Mouse (Mus musculus) cerebellum, postnatal 10 days (tissue): ENCODE measurements around the gene Srsf9.
A peak's percentile ranks its signal among the peaks of the same experiment; 100 is the strongest.
"Not testable (repeated sequence)": the region's sequence is repeated elsewhere in the genome, so short reads cannot be mapped to it uniquely, and the experiment has no call there.

Experiments
- DNase-seq, 2 experiments: peaks; one replicate each; pipeline ENCODE4 v3.0.0; 2021; ENCODE audit warnings: mixed read lengths in 2 of 2

Srsf9 gene

GRCm38 (mm10) chr5:115326875-115327609, at the start of gene Srsf9:
Gene Srsf9, plus strand, starts transcription at chr5:115327177.
- DNase-seq: peak; percentile 98 to 99

GRCm38 (mm10) chr5:115278053-115278452, 48.9 kb upstream of the Srsf9 start:
- DNase-seq: no peak

DNA sequence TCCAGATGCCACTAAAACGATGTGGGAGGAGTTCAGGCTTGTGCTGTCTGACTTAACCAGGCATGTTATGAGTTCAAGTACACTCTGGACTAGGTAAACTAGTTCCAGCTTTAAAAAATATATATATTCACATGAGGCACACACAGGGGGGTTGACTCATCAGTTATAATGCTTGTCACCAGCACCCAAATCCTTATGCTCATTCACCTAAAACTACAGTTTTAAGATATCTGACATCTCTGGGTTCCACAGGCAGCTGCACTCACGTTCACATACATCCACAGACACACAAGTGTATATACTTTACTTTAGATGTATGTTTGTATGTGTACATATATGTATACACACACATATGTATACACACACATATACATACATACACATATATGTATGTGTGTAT, 48.2 kb upstream of the Srsf9 start:
- DNase-seq: no peak

DNA sequence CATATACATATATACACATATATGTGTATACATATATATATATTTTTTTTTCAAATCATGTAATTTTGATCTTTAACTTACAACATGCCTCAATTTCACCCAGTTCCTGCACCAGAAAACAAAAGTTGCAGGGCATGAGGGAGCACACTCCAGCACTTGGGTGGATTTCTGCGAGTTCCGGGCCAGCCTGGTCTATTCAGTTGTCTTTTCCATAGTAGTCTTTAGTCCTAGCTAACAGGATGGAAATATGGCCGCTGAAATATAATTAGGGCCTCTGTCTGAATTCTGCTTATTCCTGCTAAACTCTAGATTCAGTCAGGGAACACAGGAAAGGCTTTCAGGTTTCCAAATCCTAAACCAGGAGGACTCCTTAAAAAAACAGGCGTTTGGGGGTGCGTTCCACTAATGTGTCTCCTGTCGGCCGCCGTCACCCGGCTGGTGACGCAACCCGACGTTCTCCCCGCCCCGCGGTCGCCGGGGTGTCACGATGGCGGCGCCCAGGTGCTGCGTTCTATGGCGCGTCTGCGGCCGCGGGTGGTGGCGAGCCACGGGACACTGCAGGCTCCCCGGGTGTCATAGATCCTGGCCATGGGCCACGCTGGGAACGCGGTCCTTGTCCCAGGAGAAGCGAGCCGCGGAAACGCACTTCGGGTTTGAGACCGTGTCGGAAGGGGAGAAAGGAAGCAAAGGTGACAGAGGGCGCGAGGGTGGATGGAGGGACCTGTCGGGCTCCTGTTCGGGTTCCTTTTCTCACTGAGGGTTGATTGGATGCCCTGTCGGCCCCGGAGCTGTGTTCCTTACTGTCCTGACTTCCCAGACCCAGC, 47.5 kb upstream of the Srsf9 start, which contains the start of gene Coq5:
Coq5 (plus strand) TSS at position 441 of the 824 bp plus-strand sequence.
- peak; percentile 94 for DNase-seq

DNA sequence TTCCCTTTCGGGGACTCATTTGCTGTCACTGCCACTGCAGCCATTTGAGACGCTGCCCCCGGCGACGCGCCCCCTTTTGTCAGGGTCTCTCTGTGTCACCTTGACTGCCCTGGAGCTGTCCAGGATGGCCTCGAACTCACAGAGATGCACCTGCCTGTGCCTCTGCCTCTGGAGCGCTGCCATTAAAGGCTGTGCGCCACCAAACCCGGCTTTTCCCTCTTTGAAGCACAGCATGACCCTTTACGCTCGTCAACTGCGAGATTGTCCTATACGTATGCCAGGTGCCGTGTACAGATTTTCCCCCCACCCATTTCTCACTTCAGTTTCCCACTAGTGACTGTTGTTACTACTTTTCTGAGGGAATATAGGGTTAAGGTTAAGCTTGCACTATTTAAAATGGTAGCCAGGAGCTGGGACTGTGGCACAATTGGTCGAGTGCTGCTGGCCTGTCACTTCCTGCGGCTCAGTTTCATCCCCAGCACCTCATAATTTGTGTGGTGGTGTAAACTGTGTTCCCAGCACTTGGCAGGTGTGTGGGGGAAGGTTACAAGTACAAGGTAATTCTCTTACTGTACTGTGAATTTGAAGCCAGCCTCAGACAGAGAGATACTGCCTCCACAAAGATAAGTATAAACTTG, 46.8 kb upstream of the Srsf9 start:
- peak; percentile 58 for DNase-seq

DNA sequence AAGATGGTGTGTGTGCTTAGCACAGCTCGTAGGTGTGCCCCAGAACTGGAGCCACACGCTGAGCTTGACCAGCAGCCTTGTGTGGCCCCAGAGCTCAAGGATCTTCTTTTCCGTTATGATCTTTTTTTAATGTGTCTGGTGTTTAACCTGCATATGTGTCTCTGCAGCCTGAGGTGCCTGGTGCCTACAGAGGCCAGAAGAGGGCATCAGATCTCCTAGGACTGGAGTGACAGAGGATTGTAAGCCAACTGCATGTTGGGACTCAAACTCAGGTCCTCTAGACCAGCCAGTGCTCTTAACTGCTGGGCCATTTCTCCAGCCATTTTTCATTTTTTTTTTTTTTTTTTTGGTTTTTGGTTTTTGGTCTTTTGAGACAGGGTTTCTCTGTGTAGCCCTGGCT, 42.2 kb upstream of the Srsf9 start:
- DNase-seq: peak in 1 of 2 experiments; percentile 28

GRCm38 (mm10) chr5:115294173-115294572, 32.8 kb upstream of the Srsf9 start:
- peak; percentile 36 for DNase-seq

- DNase-seq: no peak
Observed at GRCm38 (mm10) chr5:115296347-115296746, 30.6 kb upstream of the Srsf9 start.

DNA sequence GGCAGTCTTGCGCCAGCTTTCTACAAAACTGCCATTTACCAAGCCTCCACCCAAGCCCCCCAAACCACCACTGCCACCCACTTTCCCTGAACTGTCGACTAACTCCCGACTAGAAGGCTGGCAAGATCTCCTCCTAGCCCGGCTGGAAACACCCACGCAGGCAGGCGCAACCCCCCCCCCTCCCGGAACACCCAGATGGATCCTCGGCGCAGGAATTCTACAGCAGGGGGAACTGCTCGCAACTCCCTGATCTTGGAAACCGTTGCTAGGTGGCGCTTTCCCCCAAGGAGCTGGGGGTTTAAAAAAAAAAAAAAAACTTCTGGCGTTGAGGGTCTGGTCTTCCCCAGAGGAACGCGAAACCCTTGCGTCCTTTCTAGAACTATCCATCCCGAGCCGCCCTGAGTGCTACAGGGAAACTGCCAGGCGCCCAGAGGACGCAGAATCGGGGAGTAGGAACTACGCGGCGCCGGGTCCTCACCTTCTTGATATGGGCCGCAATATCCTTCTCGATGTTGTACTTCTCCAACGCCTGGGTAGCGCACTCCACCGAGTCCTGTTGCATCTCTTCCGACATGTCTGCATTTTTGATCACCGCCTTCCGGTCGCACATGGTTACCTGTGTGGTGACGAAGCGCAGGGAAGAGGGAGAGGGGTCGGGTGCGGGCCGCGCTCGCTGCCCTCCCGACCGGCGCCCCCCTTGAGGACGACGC, 26.8 kb upstream of the Srsf9 start:
- DNase-seq: peak; percentile 72 to 78

DNA sequence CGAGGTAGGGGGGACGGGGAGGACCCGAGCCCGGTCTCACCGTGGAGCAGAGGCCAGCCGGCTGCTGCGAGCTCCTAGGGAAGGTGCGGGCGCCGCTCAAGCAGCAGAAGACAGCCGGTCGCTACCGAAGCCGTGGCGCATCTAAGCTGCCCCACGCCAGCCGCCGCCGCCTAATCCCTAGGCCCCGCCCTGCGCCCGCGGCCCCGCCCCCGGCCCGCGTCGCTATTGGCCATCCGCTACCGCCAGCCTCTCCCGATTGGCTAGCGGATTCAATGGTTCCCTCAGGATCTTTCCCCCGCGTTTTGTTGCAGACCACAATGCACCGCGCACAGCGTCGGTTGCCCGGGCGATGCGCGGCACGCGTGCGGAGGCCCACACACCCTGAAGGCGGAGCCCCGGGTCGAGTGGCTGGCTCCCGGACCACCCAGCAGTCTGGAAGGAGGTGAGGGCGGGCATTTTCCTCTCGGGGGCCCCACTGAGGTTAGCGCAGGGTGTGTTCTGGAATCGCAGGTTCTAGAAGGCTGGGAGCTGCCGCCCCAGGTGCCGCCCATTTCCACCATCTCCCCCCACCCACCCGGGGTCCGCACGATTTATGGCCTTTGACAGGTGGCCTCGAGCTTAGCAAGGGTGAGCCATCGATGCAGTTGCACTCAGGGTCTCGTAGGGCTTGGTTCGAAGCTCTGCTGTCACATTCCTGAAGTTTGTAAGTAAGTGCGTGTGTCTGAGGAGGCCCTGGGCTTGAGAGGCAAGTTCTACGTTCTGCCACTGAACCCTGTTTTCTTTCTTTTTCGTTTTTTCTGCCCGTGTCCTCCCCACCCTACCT, 26.0 kb upstream of the Srsf9 start, which contains the start of gene Dynll1:
Dynll1 (minus strand) TSS at position 208 of the 823 bp plus-strand sequence.
- peak; percentile 100 for DNase-seq

DNA sequence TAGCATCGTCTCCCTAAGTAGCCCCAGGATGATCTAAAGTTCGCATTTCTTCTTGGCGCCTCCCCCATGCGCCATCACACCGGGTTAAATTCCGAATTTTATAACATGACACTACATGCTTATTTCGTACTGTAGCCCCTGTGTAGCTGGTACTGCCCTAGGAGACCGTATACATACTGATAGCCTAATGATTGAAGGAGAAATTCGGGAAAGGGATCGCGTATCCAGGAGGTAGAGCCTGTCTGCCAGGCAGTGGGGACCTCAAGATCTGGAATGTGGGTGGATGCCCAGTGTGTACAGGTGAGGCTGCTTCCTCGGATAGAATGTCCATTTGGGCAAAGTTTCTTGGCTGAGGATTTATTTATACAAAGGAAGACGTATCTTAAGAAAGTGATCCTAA, 25.4 kb upstream of the Srsf9 start:
- DNase-seq: peak in 1 of 2 experiments; percentile 28

DNA sequence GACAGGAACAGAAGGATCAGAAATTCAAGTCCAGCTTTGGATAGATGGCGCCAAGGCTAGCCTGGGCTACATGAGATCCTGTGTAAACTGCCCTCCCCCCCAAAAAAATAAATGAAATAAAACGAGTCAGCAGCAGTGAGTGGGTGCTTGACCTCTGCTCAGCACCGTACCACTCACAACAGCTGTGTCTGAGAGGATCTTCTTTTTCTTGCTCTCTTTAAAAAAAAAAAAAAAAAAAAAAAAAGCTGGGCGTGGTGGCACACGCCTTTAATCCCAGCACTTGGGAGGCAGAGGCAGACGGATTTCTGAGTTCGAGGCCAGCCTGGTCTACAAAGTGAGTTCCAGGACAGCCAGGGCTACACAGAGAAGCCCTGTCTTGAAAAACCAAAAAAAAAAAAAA, 24.8 kb upstream of the Srsf9 start:
- DNase-seq: not testable (repeated sequence)

DNA sequence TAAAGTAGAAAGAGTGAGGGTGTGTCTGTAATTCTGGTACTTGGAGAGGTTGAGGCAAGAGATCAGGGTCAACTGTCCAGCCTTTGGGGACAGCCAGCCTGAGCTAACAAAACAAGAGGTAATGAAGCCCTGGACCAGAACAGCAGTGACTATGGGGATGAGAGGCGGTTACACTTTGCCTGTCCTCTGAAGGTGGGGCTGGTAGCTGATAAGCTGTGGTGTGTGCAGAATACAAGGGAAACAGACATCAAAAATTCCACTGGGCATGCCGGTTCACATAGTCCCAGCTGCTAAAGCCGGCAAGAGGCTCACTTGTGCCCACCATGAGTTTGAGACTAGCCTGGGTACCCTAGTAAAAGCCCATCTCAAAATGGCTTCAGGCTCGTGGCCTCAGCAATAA, 14.6 kb upstream of the Srsf9 start:
- no peak for DNase-seq

GRCm38 (mm10) chr5:115312816-115313667, 13.9 kb upstream of the Srsf9 start:
- no peak for DNase-seq

GRCm38 (mm10) chr5:115313668-115313943, 13.4 kb upstream of the Srsf9 start:
- DNase-seq: no peak

- peak; percentile 48 to 51 for DNase-seq
Observed at GRCm38 (mm10) chr5:115316968-115317644, 9.9 kb upstream of the Srsf9 start.

- DNase-seq: peak; percentile 65 to 68
Observed at GRCm38 (mm10) chr5:115317645-115318328, 9.2 kb upstream of the Srsf9 start.

- DNase-seq: peak; percentile 81 to 83
Observed at GRCm38 (mm10) chr5:115319004-115319940, 7.7 kb upstream of the Srsf9 start.
